Mouse (Mus musculus): ENCODE measurements around the gene Krtap7-1. TPM values are rescaled to one million over a fixed set of nuclear protein-coding genes. Genes with fewer than 3 reads are reported as not detected.

Gene Krtap7-1
- total RNA-seq, 2 experiments from 2014 or later, result not detected

DNA sequence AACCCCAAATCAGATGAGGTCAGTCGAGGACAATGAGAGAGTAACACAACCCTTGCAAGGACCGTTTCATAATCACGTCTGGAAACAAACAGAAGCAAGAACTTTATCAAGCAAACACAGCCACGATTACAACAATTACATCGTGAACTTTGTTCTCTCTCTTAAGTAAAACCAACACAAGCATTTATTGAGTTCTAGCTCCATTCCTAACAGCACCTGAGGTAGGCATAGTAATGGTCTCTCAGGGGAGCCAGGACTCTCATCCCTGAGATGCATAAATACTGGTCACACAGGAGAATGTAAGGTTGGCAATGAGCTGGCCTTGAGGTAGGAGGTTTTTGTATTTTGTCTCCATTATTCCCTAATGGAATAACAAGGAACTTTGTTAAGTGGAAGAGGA, 6.3 kb downstream of the Krtap7-1 start:
- no peak overlapping the region for H3K27ac ChIP-seq
- DNase-seq (ENCODE audit: extremely low spot score in 1 of 2, low spot score in 2 of 2), result no peak
- intact Hi-C loops (cut with DNase I), result no loop called here
- no peak overlapping the region for H3K4me3 ChIP-seq
- TF ChIP-seq CTCF (IDR thresholded peaks at IDR 0.05), result no peak

DNA sequence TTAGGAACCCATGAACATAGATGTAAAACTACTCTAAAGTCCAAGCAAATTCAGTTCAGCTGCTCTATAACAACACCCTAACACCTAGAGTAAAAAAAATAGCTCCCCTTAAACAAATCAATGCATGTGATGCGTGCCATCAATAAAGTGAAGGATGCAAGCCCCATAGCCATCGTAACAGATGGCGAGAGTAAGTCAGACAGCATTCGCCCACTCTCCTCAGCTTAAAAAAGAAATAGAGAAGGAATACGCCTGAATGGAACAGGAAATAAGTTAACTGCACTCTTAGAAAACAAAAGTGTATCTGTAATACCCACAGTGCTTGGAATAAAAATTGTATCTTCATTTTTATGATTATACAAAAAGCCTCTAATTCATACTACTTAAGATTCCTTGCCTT, 11.1 kb downstream of the Krtap7-1 start:
- TF ChIP-seq CTCF (IDR thresholded peaks at IDR 0.05), result no peak
- no peak for DNase-seq (ENCODE audit: extremely low spot score in 1 of 2, low spot score in 2 of 2)
- H3K27ac ChIP-seq, result no peak overlapping the region
- intact Hi-C loops (cut with DNase I), result no loop called here
- H3K4me3 ChIP-seq, result no peak overlapping the region

DNA sequence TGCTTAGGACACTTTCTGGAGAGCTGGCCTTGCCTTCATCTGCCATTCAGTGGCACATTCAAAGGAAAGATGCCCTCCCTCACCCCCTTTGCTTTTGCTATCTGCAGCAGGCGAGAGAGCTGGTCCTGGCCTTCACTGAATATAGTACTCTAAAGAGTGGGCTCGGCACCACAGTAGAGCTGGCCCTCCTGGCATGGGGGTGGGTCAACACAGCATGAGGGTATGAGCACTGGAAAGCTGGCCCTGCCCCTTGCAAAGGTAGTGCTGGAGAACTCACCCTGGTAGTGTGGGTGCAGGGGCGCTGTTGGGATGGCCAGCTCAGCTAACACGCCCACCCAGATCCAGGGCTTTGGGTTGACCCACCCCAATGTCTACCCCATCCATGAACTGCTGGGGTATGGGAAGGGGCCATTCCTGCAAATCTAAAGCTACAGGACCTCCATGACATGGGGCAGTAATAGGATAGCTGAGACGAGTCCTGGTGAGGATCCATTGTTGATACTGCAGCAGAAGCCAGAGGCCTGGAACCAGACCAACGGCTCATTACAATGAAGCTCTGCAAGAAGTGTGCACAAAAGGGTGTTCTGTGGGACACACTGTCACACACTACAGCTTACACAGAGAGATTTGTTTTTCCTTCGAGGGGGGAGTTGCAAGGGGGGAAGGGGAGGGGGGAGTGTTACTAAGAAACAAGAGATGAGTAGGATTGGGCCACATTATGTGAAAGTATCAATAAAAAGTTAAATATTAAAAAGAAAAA, 12.5 kb downstream of the Krtap7-1 start:
- intact Hi-C loops (cut with DNase I), result no loop called here
- H3K4me3 ChIP-seq, result no peak overlapping the region
- no peak for TF ChIP-seq CTCF (IDR thresholded peaks at IDR 0.05)
- DNase-seq (ENCODE audit: extremely low spot score in 1 of 2, low spot score in 2 of 2), result no peak
- H3K27ac ChIP-seq, result no peak overlapping the region

DNA sequence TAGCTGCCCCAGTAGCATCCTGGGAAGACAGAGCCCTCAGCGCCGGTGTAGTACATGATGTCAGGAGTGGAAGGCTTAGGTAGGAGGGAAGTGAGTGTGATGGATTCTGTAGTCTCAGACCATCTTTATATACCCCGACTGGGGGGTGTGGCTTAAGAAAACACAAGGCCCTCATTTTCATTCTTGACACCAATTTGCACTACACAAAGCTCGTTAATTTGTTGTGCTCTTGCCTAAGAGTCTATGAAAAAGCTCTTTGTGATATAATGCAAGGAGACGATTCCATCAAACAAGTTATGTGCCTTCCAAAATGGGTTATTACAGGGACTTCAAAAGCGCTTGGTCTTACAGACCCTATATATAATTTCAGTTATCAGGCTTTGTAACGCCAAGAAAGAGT, 20.3 kb downstream of the Krtap7-1 start, which contains the start of gene Krtap8-1:
Gene Krtap8-1 (minus strand): TSS at position 101 of the 400 bp plus-strand sequence.
- intact Hi-C loops (cut with DNase I), result no loop called here
- no peak for TF ChIP-seq CTCF (IDR thresholded peaks at IDR 0.05)
- Histone ChIP-seq H3K4me3 (no peak within 1 kb of the TSS), H3K27ac (no peak within 1 kb of the TSS)
- no peak for DNase-seq (ENCODE audit: extremely low spot score in 1 of 2, low spot score in 2 of 2)

DNA sequence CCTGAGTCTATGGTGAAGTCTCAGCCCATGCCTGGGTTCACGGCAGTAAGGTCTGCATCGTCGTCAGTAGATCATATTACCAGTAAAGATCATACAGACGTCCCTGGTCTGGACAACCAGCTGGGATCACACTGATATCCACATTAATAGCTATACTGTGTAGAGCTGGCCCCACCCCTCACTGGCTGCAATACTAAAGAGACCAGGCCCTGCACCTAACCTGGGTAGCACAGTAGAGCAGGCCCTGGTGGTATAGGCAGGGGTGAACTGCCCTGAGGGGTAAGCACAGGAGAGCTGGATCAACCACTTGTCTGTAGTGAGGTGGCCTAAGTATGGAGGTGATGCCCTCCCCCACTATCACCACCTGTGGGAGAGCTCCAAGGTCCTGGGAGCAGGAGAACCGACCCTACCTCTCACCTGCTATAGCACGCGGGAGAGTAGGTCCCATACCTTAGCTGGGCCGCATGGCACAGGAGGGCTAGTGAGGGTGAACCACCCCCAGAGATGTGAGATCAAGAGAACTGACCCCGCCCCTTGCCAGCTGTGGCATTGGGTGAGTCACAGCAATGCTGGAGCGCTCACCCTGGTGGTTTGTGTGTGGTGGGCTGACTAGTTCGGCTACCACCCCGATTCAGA, 30.3 kb downstream of the Krtap7-1 start:
- TF ChIP-seq CTCF (IDR thresholded peaks at IDR 0.05), result no peak
- DNase-seq (ENCODE audit: extremely low spot score in 1 of 2, low spot score in 2 of 2), result no peak
- intact Hi-C loops (cut with DNase I), result no loop called here
- Histone ChIP-seq H3K4me3 (no peak overlapping the region), H3K27ac (no peak overlapping the region)

DNA sequence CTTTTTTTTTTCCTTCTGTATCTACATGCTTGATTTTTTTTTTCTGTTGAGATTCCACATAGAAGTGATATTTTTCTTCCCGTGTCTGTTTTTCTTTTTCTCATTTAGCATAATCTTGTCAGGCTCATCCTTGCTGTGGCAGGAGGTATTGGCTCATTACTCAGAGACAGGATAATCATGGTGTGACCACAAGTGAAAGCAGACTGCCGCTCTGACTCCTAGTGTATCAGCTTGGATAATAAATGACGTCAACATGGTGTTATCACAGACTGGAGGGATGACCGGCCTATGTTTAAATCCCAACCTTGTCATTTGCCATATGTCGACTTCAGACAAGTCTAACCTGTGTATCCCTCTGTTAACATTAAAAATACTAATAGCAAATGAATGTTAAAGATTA, 46.9 kb downstream of the Krtap7-1 start:
- intact Hi-C loops (cut with DNase I), result no loop called here
- Histone ChIP-seq H3K27ac (no peak overlapping the region), H3K4me3 (no peak overlapping the region)
- no peak for TF ChIP-seq CTCF (IDR thresholded peaks at IDR 0.05)
- no peak for DNase-seq (ENCODE audit: extremely low spot score in 1 of 2, low spot score in 2 of 2)

Other genes starting within 250 kb of the Krtap7-1 start
- not detected for gene Krtap21-1, start 104.5 kb downstream of the Krtap7-1 start, total RNA-seq (2021)
- not detected for gene Krtap6-2, start 88.2 kb downstream of the Krtap7-1 start, total RNA-seq (2021)
- gene Krtap8-1, start 20.4 kb downstream of the Krtap7-1 start, total RNA-seq (2021), result not detected
- gene Krtap11-1, start 62.9 kb upstream of the Krtap7-1 start, total RNA-seq (2021), result not detected

All from left cerebral cortex, adult 2 months (tissue).